Mouse (Mus musculus) 416B (cell line): ENCODE results near the gene Clrn2.
"Not testable (repeated sequence)": the region's sequence is repeated elsewhere in the genome, so short reads cannot be mapped to it uniquely, and the experiment has no call there.

Experiments used
- DNase-seq: peaks from one replicate; pipeline ENCODE4 v3.0.0; 2011; ENCODE audit warnings: low read depth

The Clrn2 gene

GRCm38 (mm10) chr5:45453451-45453850, at the start of gene Clrn2:
Gene Clrn2, plus strand, starts transcription at chr5:45453751.
- no peak for DNase-seq

GRCm38 (mm10) chr5:45406129-45406528, 47.4 kb upstream of the Clrn2 start:
- DNase-seq, result peak; percentile 76

- no peak for DNase-seq
These were observed 37.1 kb upstream of the Clrn2 start for GRCm38 (mm10) chr5:45416478-45416877.

GRCm38 (mm10) chr5:45417859-45418443, 35.6 kb upstream of the Clrn2 start:
- DNase-seq, result no peak

- peak; percentile 66 for DNase-seq
These were observed 33.5 kb upstream of the Clrn2 start for GRCm38 (mm10) chr5:45419841-45420638.

- no peak for DNase-seq
These were observed 31.4 kb upstream of the Clrn2 start for GRCm38 (mm10) chr5:45421881-45422844.

GRCm38 (mm10) chr5:45424021-45424886, 29.3 kb upstream of the Clrn2 start:
- peak; percentile 71 for DNase-seq

- not testable (repeated sequence) for DNase-seq
These were observed 27.8 kb upstream of the Clrn2 start for GRCm38 (mm10) chr5:45425771-45426170.

GRCm38 (mm10) chr5:45426416-45427034, 27.0 kb upstream of the Clrn2 start:
- no peak for DNase-seq

GRCm38 (mm10) chr5:45427891-45428290, 25.7 kb upstream of the Clrn2 start:
- DNase-seq, result no peak

- DNase-seq, result no peak
These were observed 17.3 kb upstream of the Clrn2 start for GRCm38 (mm10) chr5:45435967-45436950.

GRCm38 (mm10) chr5:45437826-45438225, 15.7 kb upstream of the Clrn2 start:
- no peak for DNase-seq

- DNase-seq, result no peak
These were observed 15.2 kb upstream of the Clrn2 start for GRCm38 (mm10) chr5:45438301-45438700.

GRCm38 (mm10) chr5:45441124-45441523, 12.4 kb upstream of the Clrn2 start:
- no peak for DNase-seq

- DNase-seq, result no peak
These were observed 11.8 kb upstream of the Clrn2 start for GRCm38 (mm10) chr5:45441745-45442144.

- no peak for DNase-seq
These were observed 9.3 kb upstream of the Clrn2 start for GRCm38 (mm10) chr5:45444130-45444832.

GRCm38 (mm10) chr5:45448676-45449075, 4.9 kb upstream of the Clrn2 start:
- peak; percentile 24 for DNase-seq

GRCm38 (mm10) chr5:45449206-45449605, 4.3 kb upstream of the Clrn2 start:
- no peak for DNase-seq
